Mouse (Mus musculus): ENCODE measurements around the gene Wbp1l. TPM values are rescaled to one million over a fixed set of nuclear protein-coding genes. Genes with fewer than 3 reads are reported as not detected.

Gene Wbp1l
- polyA plus RNA-seq, 1 experiment, result 50.6 TPM

DNA sequence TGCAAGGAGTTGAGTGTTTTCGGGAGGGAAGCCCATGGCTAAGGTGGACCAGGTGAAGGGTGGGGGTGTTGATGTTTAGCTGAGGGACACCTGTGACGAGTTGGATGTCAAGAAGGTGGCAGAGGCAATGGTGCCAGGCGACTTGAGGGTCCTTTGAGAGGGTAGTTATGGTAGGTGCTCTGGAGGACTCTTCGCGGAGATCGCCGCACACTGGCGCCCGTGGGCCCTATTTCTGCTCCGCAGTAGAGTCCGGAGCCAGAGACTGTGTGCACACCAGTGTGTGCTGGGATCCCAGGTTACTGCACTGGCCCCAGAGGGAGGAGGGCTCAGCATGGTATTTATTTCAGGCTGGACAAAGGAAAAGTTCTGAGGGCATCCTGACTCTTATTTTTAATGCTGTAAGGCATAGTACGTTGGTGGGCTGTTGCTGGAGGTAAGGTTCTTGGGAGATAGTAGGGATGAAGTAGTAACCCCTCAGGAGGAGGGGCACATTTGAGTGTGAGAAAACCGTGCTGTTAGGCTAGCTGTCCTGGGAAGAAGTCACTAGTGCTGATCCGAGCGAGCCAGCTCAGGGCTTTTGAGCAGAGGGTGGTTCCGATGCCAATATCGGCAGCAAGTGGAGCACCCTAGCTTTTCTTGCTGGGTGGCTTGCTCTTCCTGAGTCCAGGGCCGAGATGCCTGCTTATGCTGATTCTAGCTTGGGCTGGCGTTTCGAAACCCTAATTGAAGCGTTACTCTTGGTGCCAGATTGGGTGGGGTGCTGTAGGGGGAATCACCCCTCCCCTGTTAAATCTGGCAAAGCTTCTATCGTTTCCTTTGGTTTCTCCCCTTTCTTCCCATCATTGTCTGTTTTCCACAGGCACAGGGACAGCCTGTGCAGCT lies 732 bp downstream of the Wbp1l start:
- TF ChIP-seq POLR2A (IDR thresholded peaks at IDR 0.05; ENCODE audit: low read depth, low read length) (no peak), CTCF (IDR thresholded peaks at IDR 0.05; ENCODE audit: borderline replicate concordance, insufficient read depth, low read length) (no peak)
- no peaks in the 10 kb centered on the region for H3K4me1 ChIP-seq (ENCODE audit: control insufficient read depth, insufficient read depth, low read length)
- H3K4me3 ChIP-seq (ENCODE audit: insufficient read depth, low read length), result peak overlapping the region; percentile 87
- peak overlapping the region; percentile 0; the same call in 1 of the 2 replicates for H3K27ac ChIP-seq (ENCODE audit: insufficient read depth, low read length)

DNA sequence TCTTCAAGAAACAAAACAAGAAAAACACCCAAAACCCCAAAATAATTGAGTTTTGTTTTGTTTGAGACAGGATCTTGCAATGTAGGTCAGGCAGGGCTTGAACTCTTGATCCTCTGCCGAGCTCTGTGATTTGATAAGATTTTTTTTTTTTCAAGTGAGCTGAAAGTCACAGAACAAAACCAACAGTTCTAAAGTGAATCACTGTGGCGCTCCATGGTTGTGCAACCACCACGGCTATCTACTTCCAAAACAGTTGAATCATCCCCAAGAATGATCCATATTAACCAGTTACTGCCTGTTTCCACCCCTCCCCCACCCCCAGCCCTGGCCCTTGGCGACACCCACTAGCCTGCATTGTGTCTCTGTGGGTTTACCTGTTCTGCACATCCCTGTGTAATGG lies 1.5 kb downstream of the Wbp1l start:
- no peak for TF ChIP-seq CTCF (IDR thresholded peaks at IDR 0.05; ENCODE audit: borderline replicate concordance, insufficient read depth, low read length)
- no peak for TF ChIP-seq POLR2A (IDR thresholded peaks at IDR 0.05; ENCODE audit: low read depth, low read length)
- Histone ChIP-seq H3K4me1 (ENCODE audit: control insufficient read depth, insufficient read depth, low read length) (no peaks in the 10 kb centered on the region), H3K4me3 (ENCODE audit: insufficient read depth, low read length) (peak overlapping the region; percentile 87), H3K27ac (ENCODE audit: insufficient read depth, low read length) (peak overlapping the region; percentile 0; the same call in 1 of the 2 replicates)

- TF ChIP-seq POLR2A (IDR thresholded peaks at IDR 0.05; ENCODE audit: low read depth, low read length) (no peak), CTCF (IDR thresholded peaks at IDR 0.05; ENCODE audit: borderline replicate concordance, insufficient read depth, low read length) (no peak)
- H3K4me3 ChIP-seq (ENCODE audit: insufficient read depth, low read length), result no peak overlapping the region
- H3K4me1 ChIP-seq (ENCODE audit: control insufficient read depth, insufficient read depth, low read length), result no peaks in the 10 kb centered on the region
- H3K27ac ChIP-seq (ENCODE audit: insufficient read depth, low read length), result no peak overlapping the region
Measured at GRCm38 (mm10) chr19:46601491-46601890, 2.6 kb downstream of the Wbp1l start.

- Histone ChIP-seq H3K4me3 (ENCODE audit: insufficient read depth, low read length) (no peak overlapping the region), H3K27ac (ENCODE audit: insufficient read depth, low read length) (no peak overlapping the region), H3K4me1 (ENCODE audit: control insufficient read depth, insufficient read depth, low read length) (no peaks in the 10 kb centered on the region)
- no peak for TF ChIP-seq POLR2A (IDR thresholded peaks at IDR 0.05; ENCODE audit: low read depth, low read length)
- TF ChIP-seq CTCF (IDR thresholded peaks at IDR 0.05; ENCODE audit: borderline replicate concordance, insufficient read depth, low read length), result no peak
Measured at GRCm38 (mm10) chr19:46602406-46602805, 3.5 kb downstream of the Wbp1l start.

- no peak for TF ChIP-seq POLR2A (IDR thresholded peaks at IDR 0.05; ENCODE audit: low read depth, low read length)
- no peak for TF ChIP-seq CTCF (IDR thresholded peaks at IDR 0.05; ENCODE audit: borderline replicate concordance, insufficient read depth, low read length)
- H3K27ac ChIP-seq (ENCODE audit: insufficient read depth, low read length), result no peak overlapping the region
- H3K4me1 ChIP-seq (ENCODE audit: control insufficient read depth, insufficient read depth, low read length), result no peaks in the 10 kb centered on the region
- no peak overlapping the region for H3K4me3 ChIP-seq (ENCODE audit: insufficient read depth, low read length)
Measured at GRCm38 (mm10) chr19:46606718-46607117, 7.8 kb downstream of the Wbp1l start.

DNA sequence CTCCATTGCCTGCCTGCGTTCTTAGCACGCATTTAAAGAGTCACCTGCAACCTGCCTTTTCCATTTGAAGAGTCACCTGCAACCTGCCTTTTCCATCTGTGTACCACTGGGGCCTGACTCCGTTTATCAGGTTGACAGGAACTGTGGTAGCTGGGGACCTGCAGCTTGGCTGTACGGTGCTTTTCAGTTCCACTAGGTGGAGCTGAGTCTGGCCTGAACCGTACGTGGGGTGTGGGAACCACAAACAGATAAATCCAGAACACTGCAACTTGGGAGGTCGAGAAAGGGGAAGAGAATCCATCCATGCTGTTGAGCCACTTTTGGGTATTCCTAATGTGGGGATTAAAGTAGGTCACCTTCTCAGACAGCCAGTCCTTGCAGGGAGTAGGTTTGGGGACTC lies 8.5 kb downstream of the Wbp1l start:
- TF ChIP-seq CTCF (IDR thresholded peaks at IDR 0.05; ENCODE audit: borderline replicate concordance, insufficient read depth, low read length) (peak; percentile 49; the same call in 1 of the 2 replicates), POLR2A (IDR thresholded peaks at IDR 0.05; ENCODE audit: low read depth, low read length) (no peak)
- H3K4me3 ChIP-seq (ENCODE audit: insufficient read depth, low read length), result no peak overlapping the region
- no peaks in the 10 kb centered on the region for H3K4me1 ChIP-seq (ENCODE audit: control insufficient read depth, insufficient read depth, low read length)
- no peak overlapping the region for H3K27ac ChIP-seq (ENCODE audit: insufficient read depth, low read length)

- Histone ChIP-seq H3K4me1 (ENCODE audit: control insufficient read depth, insufficient read depth, low read length) (no peaks in the 10 kb centered on the region), H3K4me3 (ENCODE audit: insufficient read depth, low read length) (no peak overlapping the region), H3K27ac (ENCODE audit: insufficient read depth, low read length) (no peak overlapping the region)
- TF ChIP-seq POLR2A (IDR thresholded peaks at IDR 0.05; ENCODE audit: low read depth, low read length) (no peak), CTCF (IDR thresholded peaks at IDR 0.05; ENCODE audit: borderline replicate concordance, insufficient read depth, low read length) (no peak)
Measured at GRCm38 (mm10) chr19:46608158-46608557, 9.3 kb downstream of the Wbp1l start.

GRCm38 (mm10) chr19:46616378-46616777 lies 17.5 kb downstream of the Wbp1l start:
- H3K4me1 ChIP-seq (ENCODE audit: control insufficient read depth, insufficient read depth, low read length), result peaks cover 13% of the 10 kb centered on the region; the same call in 1 of the 2 replicates
- no peak overlapping the region for H3K4me3 ChIP-seq (ENCODE audit: insufficient read depth, low read length)
- no peak overlapping the region for H3K27ac ChIP-seq (ENCODE audit: insufficient read depth, low read length)
- no peak for TF ChIP-seq CTCF (IDR thresholded peaks at IDR 0.05; ENCODE audit: borderline replicate concordance, insufficient read depth, low read length)
- no peak for TF ChIP-seq POLR2A (IDR thresholded peaks at IDR 0.05; ENCODE audit: low read depth, low read length)

DNA sequence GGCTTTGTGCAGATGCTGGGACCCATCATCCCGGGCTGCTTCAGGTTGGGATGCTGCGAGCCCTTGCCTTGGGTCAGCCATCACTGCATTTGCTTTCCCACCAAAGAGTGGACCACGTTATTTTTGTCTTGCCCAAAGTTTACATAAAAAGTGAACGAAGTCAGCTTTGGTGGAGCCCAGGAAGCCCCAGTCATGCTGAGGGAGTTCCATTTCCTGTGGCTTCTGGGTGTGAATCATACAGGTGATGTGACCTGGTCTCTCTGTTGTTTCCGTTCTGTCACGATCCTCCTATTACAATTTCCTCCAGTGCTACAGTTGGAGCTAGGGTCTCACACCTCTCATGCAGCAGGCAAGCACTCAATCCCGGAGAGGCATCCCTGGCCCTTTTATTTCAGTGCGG lies 18.5 kb downstream of the Wbp1l start:
- TF ChIP-seq CTCF (IDR thresholded peaks at IDR 0.05; ENCODE audit: borderline replicate concordance, insufficient read depth, low read length) (no peak), POLR2A (IDR thresholded peaks at IDR 0.05; ENCODE audit: low read depth, low read length) (no peak)
- H3K27ac ChIP-seq (ENCODE audit: insufficient read depth, low read length), result no peak overlapping the region
- H3K4me1 ChIP-seq (ENCODE audit: control insufficient read depth, insufficient read depth, low read length), result peaks cover 13% of the 10 kb centered on the region; the same call in 1 of the 2 replicates
- no peak overlapping the region for H3K4me3 ChIP-seq (ENCODE audit: insufficient read depth, low read length)

DNA sequence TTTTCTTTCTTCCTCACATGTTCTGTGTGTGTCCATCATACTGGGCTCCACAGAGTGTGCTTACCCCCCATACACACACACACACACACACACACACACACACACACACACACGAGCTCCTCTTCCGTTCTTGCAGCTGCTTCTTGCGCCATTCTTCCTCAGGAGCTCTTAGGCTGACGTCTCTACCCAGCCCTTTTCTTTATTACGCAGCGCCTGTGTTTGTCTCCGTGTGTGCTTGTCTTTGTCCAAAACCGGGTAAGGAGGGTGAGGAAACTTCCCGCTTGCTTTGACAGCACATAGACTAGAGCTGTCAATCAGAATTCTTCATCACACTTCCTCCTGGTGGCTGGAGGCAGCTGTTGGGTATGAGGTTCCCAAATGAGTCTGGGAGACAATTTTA lies 19.4 kb downstream of the Wbp1l start:
- TF ChIP-seq CTCF (IDR thresholded peaks at IDR 0.05; ENCODE audit: borderline replicate concordance, insufficient read depth, low read length), result no peak
- no peak for TF ChIP-seq POLR2A (IDR thresholded peaks at IDR 0.05; ENCODE audit: low read depth, low read length)
- no peak overlapping the region for H3K27ac ChIP-seq (ENCODE audit: insufficient read depth, low read length)
- H3K4me1 ChIP-seq (ENCODE audit: control insufficient read depth, insufficient read depth, low read length), result peaks cover 13% of the 10 kb centered on the region; the same call in 1 of the 2 replicates

More for the DNA sequence above, 19.4 kb downstream of the Wbp1l start:
- H3K4me3 ChIP-seq (ENCODE audit: insufficient read depth, low read length), result no peak overlapping the region

All from embryonic fibroblast, embryonic 13.5 days (primary cell).